Mouse (Mus musculus) brown adipose tissue, adult 24 weeks (tissue): ENCODE measurements at regions not wholly inside any gene's neighbourhood (a gene's known extent, or its start where the extent isn't known, plus 50 kb on each side); places are given as distances from the start of the nearest gene placed in this dataset.
"Not testable (repeated sequence)": the region's sequence is repeated elsewhere in the genome, so short reads cannot be mapped to it uniquely, and the experiment has no call there.

ENCODE experiments used
- H3K27ac ChIP-seq: fragments of 200-500 bp; replicated peaks from 2 replicates; pipeline ENCODE4 v1.5.1; 2012; ENCODE audit warnings: low read depth, mild to moderate bottlenecking, low read length
- H3K4me1 ChIP-seq: fragments of 200-500 bp; 2 replicates; pipeline ENCODE4 v1.6.1; 2012; ENCODE audit warnings: low read length, mixed read lengths; ENCODE audit not compliant: control insufficient read depth, insufficient read depth, insufficient read length
- H3K4me3 ChIP-seq: fragments of 200-500 bp; 2 replicates; pipeline ENCODE4 v1.5.1; 2012; ENCODE audit warnings: low read depth, mild to moderate bottlenecking, low read length, moderate library complexity; ENCODE audit not compliant: insufficient read depth

DNA sequence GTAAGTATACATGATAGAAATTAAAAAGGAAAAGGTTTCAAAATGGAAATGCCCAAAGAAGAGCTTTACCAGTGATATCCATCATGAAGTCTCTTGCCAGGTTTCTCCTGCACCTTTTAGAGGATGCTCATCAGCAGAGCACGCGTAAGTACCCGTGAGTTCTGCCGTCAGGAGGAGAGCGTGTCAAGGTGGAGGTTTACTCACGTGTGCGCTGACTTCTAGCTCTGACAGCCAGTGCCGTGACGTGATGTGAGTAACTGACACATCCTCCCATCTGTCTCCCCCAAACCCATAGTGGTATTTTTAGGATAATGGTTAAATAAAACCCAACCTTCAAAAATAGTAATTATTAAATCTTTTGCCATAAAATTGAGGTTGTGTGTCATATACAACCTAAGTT, 55.3 kb downstream of the Adra2a start:
- Histone ChIP-seq H3K4me1 (no peaks in the 10 kb centered on the region), H3K27ac (no peak overlapping the region), H3K4me3 (no peak overlapping the region)

- no peak overlapping the region for H3K27ac ChIP-seq
- H3K4me1 ChIP-seq: no peaks in the 10 kb centered on the region
- no peak overlapping the region for H3K4me3 ChIP-seq
Observed at GRCm38 (mm10) chr19:54099769-54100168, 55.8 kb downstream of the Adra2a start.

DNA sequence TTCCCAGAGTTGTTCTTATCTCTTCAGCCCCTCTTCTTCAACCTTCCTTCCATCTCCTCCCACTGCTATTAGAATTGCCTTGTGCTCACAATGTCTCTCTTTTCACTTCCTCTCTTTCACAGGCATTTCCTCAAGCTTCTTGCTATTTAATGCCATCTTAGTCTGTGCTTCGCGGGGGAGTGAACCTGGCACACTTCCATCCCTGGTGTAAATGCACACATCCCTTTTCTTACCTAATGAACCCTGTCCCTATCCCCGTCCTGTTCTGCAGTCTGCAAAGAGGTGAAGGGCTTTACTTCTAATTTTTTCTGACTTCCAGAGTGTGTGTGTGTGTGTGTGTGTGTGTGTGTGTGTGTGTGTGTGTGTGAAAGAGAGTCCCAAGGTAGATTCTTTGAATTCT, 62.6 kb downstream of the Adra2a start:
- Histone ChIP-seq H3K27ac (no peak overlapping the region), H3K4me1 (no peaks in the 10 kb centered on the region), H3K4me3 (no peak overlapping the region)

GRCm38 (mm10) chr19:54107103-54107821, 63.3 kb downstream of the Adra2a start:
- no peak overlapping the region for H3K4me3 ChIP-seq
- H3K27ac ChIP-seq: no peak overlapping the region
- H3K4me1 ChIP-seq: no peaks in the 10 kb centered on the region

GRCm38 (mm10) chr19:54110080-54110479, 66.1 kb downstream of the Adra2a start:
- Histone ChIP-seq H3K4me1 (no peaks in the 10 kb centered on the region), H3K27ac (no peak overlapping the region), H3K4me3 (no peak overlapping the region)

GRCm38 (mm10) chr19:54112691-54113090, 68.7 kb downstream of the Adra2a start:
- no peak overlapping the region for H3K27ac ChIP-seq
- H3K4me3 ChIP-seq: no peak overlapping the region
- no peaks in the 10 kb centered on the region for H3K4me1 ChIP-seq

- H3K4me3 ChIP-seq: no peak overlapping the region
- no peak overlapping the region for H3K27ac ChIP-seq
- H3K4me1 ChIP-seq: no peaks in the 10 kb centered on the region
Observed at GRCm38 (mm10) chr19:54113421-54113820, 69.5 kb downstream of the Adra2a start.

DNA sequence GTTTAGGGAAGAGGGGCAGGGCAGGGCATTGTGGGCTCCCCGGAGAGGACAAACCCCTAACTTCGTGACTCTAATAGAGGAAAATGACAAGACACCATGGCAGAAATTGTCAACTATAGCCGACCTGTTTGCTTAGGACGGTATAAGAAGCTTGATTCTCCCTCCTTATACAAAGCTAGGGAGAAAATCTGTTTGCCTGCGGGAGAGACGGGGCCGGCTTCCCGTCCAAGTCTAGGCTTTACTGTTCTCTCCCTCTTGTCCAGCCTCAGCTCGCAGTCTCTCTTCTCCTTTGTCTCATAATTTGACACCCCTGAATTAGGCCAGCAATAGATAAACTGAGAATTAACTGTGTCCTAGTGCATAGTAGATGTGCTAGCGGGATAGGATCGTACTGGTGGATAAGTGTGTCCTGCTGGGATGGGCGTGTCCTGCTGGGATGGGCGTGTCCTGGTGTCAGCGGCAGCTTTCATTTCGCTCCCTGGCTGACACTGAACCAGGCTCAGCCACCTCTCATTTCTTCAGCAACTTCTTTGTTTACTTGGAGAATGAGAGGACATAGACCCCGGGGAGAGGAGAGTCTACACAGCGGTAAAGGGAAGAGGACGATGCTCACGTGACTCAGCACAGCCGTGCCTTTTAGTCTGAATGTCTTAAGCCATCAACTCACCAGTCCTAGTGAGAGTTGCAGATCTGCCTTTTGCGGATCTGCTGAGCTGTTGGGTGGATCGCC, 70.8 kb downstream of the Adra2a start:
- H3K27ac ChIP-seq: no peak overlapping the region

DNA sequence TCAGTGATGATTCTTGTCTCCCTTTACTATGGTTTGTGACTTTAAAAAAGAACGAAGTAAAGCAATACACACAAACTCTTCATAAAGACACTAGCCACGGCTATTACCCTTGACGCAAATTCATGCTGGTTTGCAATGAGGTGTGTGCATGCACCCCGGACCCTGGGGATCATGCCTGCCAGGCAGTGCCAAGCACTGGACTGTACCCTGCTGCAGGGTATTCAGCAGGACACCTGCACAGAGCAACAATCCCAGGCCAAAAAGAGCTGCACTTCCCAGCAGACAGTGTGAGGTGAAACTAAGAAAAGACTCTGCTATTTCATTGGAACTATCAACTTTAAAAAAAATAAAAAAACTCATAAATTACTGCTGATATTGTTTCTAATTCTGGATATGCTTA, 71.4 kb downstream of the Adra2a start:
- H3K27ac ChIP-seq: no peak overlapping the region
- H3K4me1 ChIP-seq: no peaks in the 10 kb centered on the region
- H3K4me3 ChIP-seq: peak overlapping the region; percentile 65

More for the DNA sequence above, 70.8 kb downstream of the Adra2a start:
- Histone ChIP-seq H3K4me1 (no peaks in the 10 kb centered on the region), H3K4me3 (peak overlapping the region; percentile 65)

DNA sequence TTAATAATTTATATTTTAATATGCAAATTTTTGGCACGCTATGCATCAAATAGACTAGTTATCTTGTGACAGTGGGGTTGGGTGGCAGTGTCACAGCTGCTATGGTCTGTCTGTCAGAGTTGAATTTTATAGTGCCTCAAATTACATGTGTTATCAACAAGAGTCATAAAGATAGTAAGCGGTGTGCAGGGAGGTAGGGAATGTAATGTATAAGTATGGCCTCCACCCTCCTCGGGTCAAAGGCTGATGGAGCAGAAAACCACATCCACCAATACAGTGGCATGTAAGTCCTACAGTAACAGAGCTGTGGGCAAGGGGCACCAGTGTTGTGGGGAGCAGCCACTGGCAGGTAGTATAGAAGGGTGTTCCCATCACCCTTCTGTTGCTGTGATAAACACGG, 72.9 kb downstream of the Adra2a start:
- Histone ChIP-seq H3K27ac (no peak overlapping the region), H3K4me3 (no peak overlapping the region), H3K4me1 (no peaks in the 10 kb centered on the region)

GRCm38 (mm10) chr19:54117676-54118075, 73.7 kb downstream of the Adra2a start:
- no peak overlapping the region for H3K4me3 ChIP-seq
- no peaks in the 10 kb centered on the region for H3K4me1 ChIP-seq
- H3K27ac ChIP-seq: no peak overlapping the region

DNA sequence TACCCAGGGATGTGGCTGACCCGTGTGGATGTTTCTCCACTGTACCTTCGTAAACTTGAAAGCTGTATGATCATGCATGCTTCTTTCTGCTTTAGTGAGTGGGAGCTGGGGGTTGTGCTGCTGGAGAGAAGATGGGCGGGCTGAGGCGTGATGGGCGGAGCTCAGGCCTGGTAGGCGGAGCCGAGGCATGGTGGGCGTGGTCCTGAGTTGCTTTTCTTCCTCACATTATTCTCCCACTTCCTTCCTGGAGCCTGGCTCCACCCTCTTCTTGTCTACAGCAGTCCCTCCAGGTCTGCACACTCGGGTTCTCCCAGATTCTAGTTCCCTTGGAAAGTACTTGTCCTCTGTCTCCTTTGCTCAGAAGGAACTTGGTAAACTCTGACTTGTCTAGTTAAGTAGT, 79.6 kb downstream of the Adra2a start:
- Histone ChIP-seq H3K4me1 (no peaks in the 10 kb centered on the region), H3K4me3 (no peak overlapping the region), H3K27ac (no peak overlapping the region)

DNA sequence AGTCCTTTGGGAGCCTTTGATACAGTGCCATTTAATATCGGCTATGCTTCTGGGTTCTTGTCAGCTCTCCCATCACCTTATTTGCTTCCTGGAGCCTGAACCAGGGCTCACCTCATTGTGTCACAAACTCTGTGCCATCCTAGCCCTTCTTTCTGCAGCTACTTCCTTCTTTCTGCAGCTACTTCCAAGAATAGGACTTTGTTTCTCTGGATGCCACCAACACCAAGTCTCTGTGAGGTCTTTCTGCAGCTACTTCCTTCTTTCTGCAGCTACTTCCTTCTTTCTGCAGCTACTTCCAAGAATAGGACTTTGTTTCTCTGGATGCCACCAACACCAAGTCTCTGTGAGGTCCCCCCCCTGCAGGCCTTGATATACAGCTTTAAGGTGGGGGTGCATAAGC, 107.8 kb downstream of the Adra2a start:
- not testable (repeated sequence) for H3K27ac ChIP-seq, H3K4me3 ChIP-seq, H3K4me1 ChIP-seq

- no peak overlapping the region for H3K27ac ChIP-seq
- H3K4me3 ChIP-seq: no peak overlapping the region
Observed at GRCm38 (mm10) chr19:54154400-54154799, 110.4 kb downstream of the Adra2a start.

DNA sequence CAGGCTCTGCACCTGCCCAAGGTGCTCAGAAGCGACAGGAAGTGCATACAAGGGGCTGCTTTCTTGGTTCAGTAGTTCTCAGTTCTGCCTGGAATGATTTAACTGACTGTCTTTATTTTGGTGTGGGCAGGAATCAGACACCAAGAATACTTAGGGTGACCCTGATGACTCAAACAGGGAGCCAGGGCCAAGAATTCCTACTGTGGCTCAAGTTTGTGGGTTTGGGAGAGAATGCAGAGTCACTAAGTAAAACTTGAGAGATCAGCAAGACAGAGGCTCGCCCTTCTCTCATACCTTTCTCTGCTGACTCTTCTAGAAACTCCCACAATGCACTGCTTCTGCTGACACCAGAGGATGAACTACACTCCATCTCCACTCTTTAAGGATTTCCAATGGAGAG, 126.4 kb downstream of the Adra2a start:
- Histone ChIP-seq H3K4me3 (no peak overlapping the region), H3K27ac (no peak overlapping the region), H3K4me1 (no peaks in the 10 kb centered on the region)

More at GRCm38 (mm10) chr19:54154400-54154799, 110.4 kb downstream of the Adra2a start:
- no peaks in the 10 kb centered on the region for H3K4me1 ChIP-seq
